Mouse (Mus musculus) thymus, adult 2 months (tissue): ENCODE data around the gene Tenm2.

ENCODE experiments used
- CTCF ChIP-seq: fragments of 200-500 bp; IDR thresholded peaks from 2 replicates; pipeline ENCODE4 v1.5.1; 2012; ENCODE audit warnings: mild to moderate bottlenecking, control low read depth, low read length, moderate library complexity, borderline replicate concordance; ENCODE audit not compliant: control insufficient read depth, poor library complexity, insufficient read depth; ENCODE audit errors: extremely low read depth
- POLR2A ChIP-seq: fragments of 200-500 bp; IDR thresholded peaks from 2 replicates; pipeline ENCODE4 v1.6.1; 2012; ENCODE audit warnings: mild to moderate bottlenecking, low read length, control low read depth, moderate library complexity; ENCODE audit not compliant: control insufficient read depth, poor library complexity, insufficient read depth; ENCODE audit errors: extremely low read depth

GRCm38 (mm10) chr11:36832855-36833254 is 402.9 kb downstream of the Tenm2 start:
- TF ChIP-seq CTCF = no peak
- TF ChIP-seq POLR2A = no peak
